Mouse (Mus musculus) NIH3T3 (cell line): ENCODE measurements around the gene Sec23a.
"Not testable (repeated sequence)": the region's sequence is repeated elsewhere in the genome, so short reads cannot be mapped to it uniquely, and the experiment has no call there.

ENCODE experiments used
- DNase-seq: peaks from one replicate; pipeline ENCODE4 v3.0.0-alpha.2; 2012; ENCODE audit warnings: low read depth

The Sec23a gene

DNA sequence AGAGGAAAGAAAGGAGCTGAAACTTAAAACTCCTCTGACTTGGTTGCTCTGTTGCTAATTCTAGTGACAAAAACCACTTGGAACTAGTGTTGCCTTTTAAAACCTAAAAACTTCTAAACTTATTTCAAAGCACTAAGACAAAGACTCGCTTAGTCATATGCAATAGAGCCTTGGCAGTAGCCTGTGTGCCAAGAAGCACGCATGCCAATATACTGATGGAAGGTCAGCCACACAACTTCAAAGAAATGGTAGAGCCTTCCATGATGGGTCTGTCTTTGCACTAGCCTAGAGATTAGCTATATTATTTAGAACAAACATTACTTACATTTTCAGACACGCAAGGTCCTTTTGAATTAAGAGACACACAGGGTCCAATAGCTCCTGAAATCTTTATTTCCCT, 26.1 kb downstream of the Sec23a start:
- DNase-seq = no peak

DNA sequence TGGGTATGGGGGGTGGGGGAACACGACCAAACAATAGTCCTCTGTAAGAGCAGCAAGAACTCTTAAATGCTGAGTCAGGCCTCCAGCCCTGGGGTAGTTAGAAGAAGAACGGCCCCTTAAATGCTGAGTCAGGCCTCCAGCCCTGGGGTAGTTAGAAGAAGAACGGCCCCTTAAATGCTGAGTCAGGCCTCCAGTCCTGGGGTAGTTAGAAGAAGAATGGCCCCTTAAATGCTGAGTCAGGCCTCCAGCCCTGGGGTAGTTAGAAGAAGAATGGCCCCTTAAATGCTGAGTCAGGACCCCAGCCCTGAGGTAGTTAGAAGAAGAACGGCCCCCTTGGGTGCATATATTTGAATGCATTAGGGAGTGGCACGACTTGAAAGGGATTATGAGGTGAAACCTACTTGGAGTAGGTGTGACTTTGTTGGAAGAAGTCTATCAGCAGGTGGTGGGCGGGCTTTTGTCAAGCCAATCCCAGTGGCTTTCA, 30.6 kb downstream of the Sec23a start:
- not testable (repeated sequence) for DNase-seq

DNA sequence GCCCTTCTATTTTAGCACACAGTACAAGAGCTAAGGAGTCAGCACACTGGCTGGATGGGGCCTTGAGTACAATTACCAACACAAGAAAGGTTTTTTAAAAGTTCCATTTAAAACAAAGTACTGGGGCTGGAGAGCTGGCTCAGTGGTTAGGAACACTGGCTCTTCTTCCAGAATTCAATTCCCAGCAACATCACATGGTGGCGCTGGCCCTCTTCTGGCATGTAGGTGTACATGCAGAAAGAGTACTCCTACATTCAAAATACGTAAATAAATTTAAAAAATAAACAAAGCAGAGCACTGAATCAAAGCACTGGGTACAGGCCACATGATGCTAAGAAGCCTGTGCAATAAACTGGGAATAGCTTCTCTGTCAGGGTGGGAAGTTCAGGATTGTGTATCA, 34.9 kb downstream of the Sec23a start:
- DNase-seq = peak; percentile 11

DNA sequence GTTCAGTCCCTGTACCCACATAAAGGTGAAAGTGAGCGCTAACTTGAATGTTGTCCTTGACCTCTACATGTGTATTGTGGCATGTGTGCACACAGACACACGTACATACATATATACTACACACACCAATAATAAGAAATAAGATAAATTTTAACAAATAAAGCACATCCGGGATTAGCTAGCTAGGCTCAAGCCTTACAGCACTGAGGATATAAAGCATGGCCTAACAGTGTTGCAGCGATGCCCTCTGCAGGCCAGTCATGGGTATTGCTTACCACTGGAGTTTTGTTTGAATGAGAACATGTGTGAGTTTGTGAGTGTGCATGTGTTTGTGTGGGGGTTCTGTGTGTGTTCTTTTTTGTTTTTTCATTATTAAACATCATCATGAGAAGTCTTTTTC, 47.2 kb downstream of the Sec23a start:
- DNase-seq = peak; percentile 59

DNA sequence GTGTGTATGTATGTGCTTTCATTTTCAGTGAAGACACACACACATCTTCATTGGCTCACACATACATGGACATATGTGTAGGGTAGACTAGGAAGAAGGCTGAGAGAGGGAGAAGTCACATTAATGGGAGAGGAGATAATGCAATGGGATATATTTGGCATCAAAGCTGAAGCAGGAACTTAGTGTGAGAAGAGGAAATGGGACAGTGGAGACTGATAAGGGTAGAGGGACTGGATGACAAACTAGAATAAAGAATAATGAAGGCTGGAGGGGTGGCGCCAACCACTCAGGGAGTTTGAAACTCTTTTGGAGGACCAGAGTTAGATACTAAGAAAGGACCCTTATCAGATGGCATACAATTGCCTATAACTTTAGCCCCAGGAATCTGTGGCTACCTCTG, 51.0 kb downstream of the Sec23a start:
- DNase-seq = no peak

DNA sequence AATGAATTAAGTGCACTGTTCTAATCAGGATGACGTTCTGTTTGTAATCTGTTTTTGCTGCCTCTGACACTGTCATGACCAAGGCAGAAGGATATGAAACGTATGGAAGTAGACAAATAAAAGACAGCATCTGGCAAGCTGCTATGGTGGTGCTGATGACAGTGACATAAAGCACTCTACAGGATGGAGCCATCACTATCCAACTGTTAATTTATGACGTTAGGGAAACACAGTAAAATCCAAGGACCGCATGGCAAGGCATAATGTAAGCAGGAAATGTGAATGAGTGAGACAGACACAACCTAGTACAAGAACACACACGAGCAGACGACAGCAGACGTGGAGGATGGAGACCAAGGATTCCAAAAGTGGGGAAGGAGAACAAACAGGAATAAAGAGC, 55.2 kb downstream of the Sec23a start:
- DNase-seq = no peak

DNA sequence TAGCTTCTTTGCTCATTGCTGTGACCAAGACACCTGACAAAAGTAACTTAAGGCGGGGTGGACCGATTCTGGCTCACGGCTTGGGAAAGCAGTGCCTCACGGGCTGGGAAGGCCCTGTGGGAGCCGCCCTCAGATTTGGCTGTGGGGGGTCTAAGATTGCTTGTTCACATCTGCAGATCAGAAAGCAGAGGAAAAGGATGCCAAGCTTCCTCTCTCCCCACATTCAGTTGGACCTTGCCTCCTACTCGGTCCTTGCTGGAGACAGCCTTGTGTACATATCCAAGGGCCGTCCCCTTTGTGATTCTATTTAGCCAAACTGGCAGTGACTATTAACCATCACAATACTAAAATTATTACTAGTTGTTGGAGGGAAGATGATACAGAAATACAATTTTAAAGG, 55.7 kb downstream of the Sec23a start:
- peak; percentile 8 for DNase-seq

DNA sequence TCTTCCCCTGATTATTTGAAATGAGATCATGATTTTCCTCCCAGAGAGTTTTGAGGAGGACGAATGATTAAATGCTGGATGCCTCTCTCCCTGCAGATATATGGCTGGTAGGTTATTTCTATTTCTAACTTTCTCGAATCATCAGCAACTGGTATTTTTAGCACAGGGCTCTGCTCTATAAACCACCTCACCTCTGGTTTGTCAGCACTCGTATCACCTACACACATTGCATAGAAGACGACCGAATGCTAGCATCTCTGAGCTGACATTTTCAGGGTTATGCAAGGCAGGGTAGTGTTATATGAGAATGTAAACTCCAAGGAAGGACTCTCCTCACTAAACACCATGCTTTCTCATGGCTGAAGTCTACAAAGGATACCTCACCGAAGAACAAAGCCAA, 63.9 kb downstream of the Sec23a start:
- no peak for DNase-seq

DNA sequence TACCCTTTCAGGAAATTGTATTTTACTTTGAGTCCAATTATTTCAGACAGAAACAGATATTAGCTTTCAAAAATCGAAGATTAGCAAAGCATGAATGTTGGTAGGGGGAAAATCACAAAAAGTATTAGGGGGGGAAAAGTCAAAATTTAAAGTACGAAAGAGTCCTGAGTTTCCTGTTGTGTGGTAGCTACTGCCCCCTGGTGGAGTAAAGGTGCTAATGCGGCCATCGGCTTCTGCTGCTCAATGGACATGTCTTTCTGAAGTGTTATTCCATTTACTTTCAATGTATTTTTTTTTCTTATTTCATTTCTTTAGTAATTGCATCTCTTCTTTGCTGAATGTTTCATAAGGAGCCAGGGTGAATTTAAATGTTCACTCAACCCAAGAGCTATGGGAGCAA, 64.6 kb downstream of the Sec23a start:
- DNase-seq = peak; percentile 80

DNA sequence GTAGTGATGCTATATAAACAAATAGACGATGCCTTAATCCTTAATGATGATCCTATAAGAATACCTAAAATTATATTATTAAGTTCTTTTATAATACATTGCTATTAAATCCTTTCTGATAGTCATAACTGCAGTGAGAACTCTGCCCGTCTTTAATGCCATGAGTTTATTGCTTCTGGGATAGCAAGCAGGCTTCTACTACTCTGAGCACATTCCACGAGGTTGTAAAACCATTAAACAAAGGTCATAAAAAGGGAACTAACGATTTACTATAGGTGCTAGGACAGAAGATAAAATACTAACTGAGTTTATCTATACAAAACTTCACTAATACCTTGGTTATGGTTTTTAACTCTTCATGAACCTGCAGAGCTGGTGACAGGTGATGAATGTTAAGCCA, 69.3 kb downstream of the Sec23a start:
- DNase-seq = no peak

DNA sequence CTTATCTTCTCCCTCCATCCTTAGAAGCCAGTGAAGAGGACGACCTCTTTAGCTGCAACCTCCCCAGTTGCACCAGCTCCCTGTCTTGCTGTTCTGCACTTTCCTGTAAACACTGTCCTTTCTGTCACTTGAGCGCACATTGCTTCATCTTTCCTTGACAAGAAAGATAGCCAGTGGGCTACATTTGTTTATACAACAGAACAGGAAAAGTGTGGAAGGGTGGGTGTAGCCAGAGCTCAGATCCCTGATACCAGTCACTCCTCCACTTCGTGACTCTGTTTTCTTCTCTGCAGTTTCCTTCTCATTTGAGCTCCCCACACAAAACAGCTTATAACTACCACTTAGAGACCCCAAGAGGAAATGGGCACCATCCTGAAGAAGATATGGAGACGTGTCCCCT, 77.2 kb downstream of the Sec23a start:
- no peak for DNase-seq

DNA sequence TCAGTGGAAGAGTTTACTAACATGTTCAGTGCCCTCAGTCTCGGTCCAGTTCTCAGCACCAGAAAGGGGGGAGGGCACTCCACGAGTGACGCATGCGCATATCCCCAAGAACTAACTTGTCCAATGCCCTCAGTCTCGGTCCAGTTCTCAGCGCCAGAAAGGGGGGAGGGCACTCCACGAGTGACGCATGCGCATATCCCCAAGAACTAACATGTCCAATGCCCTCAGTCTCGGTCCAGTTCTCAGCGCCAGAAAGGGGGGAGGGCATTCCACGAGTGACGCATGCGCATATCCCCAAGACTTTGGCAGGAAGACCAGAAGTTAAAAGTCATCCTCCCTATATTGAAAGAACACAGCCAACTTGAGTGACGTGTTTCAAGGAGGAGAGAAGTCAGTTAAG, 86.8 kb downstream of the Sec23a start:
- DNase-seq = peak; percentile 75

DNA sequence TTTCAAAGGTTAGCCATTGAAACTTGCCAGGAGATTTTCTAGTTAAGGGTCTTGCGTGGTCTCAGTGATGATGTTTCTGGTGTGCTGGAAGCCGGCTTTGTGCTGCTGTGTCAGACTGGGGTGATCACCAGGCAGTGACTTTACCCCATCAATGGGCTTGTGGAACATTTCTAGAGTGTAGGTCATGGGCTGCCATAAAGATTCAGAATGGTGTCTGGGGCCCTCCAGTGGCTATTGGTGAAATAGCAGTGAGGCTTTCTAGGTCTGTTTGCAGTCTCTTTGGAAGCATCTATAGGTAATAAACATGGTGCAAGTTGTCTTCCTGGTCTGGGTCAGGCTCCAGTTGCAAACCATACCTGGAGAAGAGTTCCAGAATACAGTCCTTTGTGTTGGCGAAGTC, 87.8 kb downstream of the Sec23a start:
- peak; percentile 48 for DNase-seq

DNA sequence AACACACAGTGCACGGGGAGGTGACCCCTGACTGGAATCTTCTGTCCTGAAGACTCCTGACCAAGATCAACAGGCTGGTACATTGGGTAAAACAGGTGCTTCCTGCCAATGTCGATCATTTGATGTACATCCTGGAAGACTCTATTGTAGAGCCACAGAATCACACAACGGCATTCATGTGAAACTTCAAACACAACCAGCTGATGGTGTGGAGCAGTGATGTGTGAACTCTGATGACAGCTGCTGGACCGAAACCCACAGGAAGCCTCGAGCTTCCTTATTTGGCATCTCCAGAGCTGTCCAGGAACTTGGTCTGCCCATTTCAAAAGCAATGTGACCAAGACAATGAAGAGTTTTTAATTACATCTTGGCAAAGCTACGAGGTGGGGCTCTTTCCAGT, 91.0 kb downstream of the Sec23a start:
- DNase-seq = no peak

DNA sequence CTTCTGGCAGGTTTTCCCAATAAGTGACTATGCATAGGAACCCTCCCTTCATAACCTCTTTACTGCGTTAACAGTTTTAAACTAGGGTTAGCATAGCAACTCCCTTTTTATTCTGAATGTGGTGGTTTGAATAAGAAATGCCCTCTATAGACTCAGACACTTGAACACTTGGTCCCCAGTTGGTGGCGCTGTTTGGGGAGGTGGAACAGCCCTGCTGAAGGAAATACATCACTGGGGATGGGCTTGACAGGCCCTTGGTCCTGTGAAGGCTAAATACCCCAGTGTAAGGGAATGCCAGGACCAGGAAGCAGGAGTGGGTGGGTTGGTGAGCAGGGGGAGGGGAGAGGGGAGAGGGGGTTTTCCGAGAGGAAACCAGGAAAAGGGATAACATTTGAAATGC, 92.3 kb downstream of the Sec23a start:
- DNase-seq = no peak

DNA sequence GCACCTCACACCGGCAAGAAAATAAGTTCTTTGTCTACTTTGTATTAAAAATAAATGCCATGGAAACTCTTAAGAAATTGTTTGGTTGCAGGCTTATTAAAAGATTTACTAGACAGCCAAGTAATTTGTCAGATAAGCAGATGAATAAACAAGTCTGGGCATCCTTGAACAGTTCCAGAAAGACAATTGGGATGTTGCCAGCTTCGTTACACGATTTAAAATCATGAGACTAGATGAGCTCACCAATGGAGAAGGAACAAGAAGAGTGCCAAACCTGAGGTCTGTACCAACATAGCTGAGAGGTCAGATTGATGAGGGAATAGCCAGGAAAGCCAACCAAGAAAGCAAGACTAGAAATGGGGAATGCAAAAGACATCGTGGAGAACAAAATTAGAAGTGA, 102.0 kb downstream of the Sec23a start:
- peak; percentile 38 for DNase-seq
